Mouse (Mus musculus): ENCODE results near the gene Grasp. TPM values are rescaled to one million over a fixed set of nuclear protein-coding genes. Genes with fewer than 3 reads are reported as not detected.
A peak's percentile ranks its signal among the peaks of the same experiment; 100 is the strongest.

Gene Grasp
- total and polyA plus RNA-seq, 3 experiments, result 2.3 to 6.7 (median 2.4) TPM

DNA sequence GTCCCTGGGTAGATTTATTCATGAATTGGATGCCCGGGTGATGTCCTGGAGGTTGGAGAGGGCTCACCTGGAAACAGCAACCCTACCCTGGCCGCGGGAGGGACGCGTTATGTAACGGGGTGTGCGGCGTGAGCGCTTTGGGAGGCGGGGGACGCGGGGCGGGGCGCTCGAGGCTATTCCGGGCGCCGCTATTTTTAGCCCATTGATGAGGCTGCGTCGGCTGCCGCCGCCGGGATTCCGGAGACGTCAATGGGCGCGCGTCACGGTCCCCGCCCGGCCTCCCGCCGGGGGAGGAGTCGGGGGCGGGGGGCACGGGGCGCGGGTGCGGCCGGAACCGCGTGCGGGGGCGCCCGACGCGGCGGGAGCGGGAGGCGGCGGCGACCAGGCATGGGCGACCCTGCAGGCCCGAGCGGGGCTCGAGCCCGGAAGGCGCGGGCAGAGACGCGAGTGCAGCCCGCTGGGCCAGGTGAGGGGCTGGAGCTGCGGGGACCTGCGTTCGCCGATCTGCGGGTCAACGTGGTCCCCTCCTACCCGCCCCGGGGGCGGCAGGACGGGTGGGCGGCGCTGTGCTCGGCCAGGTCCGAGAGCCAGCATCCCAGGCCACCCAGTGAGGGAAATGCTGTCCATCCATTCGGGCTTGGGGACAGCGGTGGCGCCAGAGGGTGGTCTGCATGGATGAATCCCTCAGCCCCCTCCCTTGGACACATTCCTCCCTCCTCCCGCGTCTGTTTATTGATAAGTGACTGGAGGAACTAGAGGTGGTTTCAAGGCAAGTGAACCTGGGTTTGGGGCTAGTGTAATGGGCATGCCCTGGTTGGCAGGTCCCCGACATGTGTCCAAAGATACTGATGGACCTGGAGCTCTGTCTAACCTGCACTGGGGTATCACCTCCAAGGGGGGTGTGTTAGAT, 30.2 kb downstream of the Grasp start, which contains the start of gene Nr4a1:
Gene Nr4a1 (plus strand): TSS at position 384 of the 910 bp plus-strand sequence.
- Histone ChIP-seq H3K4me2 (ENCODE audit: insufficient read depth, low read depth, poor library complexity, severe bottlenecking) (peak within 1 kb of the TSS; percentile 88), H3K4me3 (replicated peaks in 1 of 3; ENCODE audit: low read depth in 2 of 3, low read length in 2 of 3, poor library complexity in 1 of 3) (peak within 1 kb of the TSS; percentile 36 to 55 (median 48)), H3K9me3 (replicated peaks; ENCODE audit: low read length) (peaks cover 35% of the 10 kb centered on the region), H3K27ac (ENCODE audit: insufficient read depth, low read depth) (no peak within 1 kb of the TSS), H3K9ac (ENCODE audit: insufficient read depth, low read depth) (peak within 1 kb of the TSS; percentile 9; the same call in 1 of the 2 replicates), H3K4me1 (ENCODE audit: control insufficient read depth in 1 of 2, insufficient read depth in 2 of 2) (peaks cover 35 to 64% of the 10 kb centered on the region in 2 experiments), H3K36me3 (replicated peaks in 1 of 2; ENCODE audit: control insufficient read depth in 1 of 2, insufficient read depth in 1 of 2, low read length in 1 of 2) (no peaks in the 10 kb centered on the region), H3K27me3 (replicated peaks) (peaks cover 36% of the 10 kb centered on the region), H3K79me2 (replicated peaks; ENCODE audit: control insufficient read depth, extremely low read depth, insufficient read depth, poor library complexity, severe bottlenecking) (no peaks in the 10 kb centered on the region)
- in situ Hi-C loops (cut with MboI; ENCODE audit: low pct_ligation_motif_present, low pct_unique_long_range_greater_than_20kb, low sequenced_read_pairs), result no loop called here
- peak; percentile 81 for DNase-seq (ENCODE audit: extremely low read depth)
- TF ChIP-seq BHLHE40 (IDR thresholded peaks at IDR 0.05; ENCODE audit: low read depth, low read length) (peak; percentile 91), MEF2A (IDR thresholded peaks at IDR 0.05; ENCODE audit: borderline replicate concordance, low read depth, low read length) (peak; percentile 96), USF2 (conservative IDR thresholded peaks at IDR 0.05; ENCODE audit: low read depth, low read length) (no peak), IRF4 (IDR thresholded peaks at IDR 0.05; ENCODE audit: low read depth, low read length) (peak; percentile 33; the same call in 1 of the 2 replicates), SIN3A (IDR thresholded peaks at IDR 0.05; ENCODE audit: low read length) (peak; percentile 44; the same call in 1 of the 2 replicates), ZMIZ1 (IDR thresholded peaks at IDR 0.05; ENCODE audit: low read depth, low read length) (no peak), MAZ (IDR thresholded peaks at IDR 0.05; ENCODE audit: low read depth, low read length) (peak; percentile 76; the same call in 1 of the 2 replicates), ETS1 (conservative IDR thresholded peaks at IDR 0.05; ENCODE audit: low read depth, low read length) (peak; percentile 89)
- dilution Hi-C loops (cut with MboI; ENCODE audit: extremely low pct_ligation_motif_present, extremely low pct_unique_long_range_greater_than_20kb, low sequenced_read_pairs), result no loop called here

- H3K79me2 ChIP-seq (replicated peaks; ENCODE audit: control insufficient read depth, extremely low read depth, insufficient read depth, poor library complexity, severe bottlenecking), result no peaks in the 10 kb centered on the region
- H3K4me1 ChIP-seq (ENCODE audit: control insufficient read depth in 1 of 2, insufficient read depth in 2 of 2), result peaks cover 35 to 77% of the 10 kb centered on the region in 2 experiments
- DNase-seq (ENCODE audit: extremely low read depth), result peak; percentile 61
- in situ Hi-C loops (cut with MboI; ENCODE audit: low pct_ligation_motif_present, low pct_unique_long_range_greater_than_20kb, low sequenced_read_pairs), result no loop called here
- peak; percentile 22; the same call in 1 of the 2 replicates for TF ChIP-seq MXI1 (IDR thresholded peaks at IDR 0.05; ENCODE audit: low read depth, low read length)
- no peak for TF ChIP-seq EP300 (IDR thresholded peaks at IDR 0.05; ENCODE audit: low read length)
- peak; percentile 44; the same call in 1 of the 2 replicates for TF ChIP-seq ETS1 (conservative IDR thresholded peaks at IDR 0.05; ENCODE audit: low read depth, low read length)
- TF ChIP-seq IRF4 (IDR thresholded peaks at IDR 0.05; ENCODE audit: low read depth, low read length), result peak; percentile 26; the same call in 1 of the 2 replicates
- no peaks in the 10 kb centered on the region for H3K36me3 ChIP-seq (replicated peaks in 1 of 2; ENCODE audit: control insufficient read depth in 1 of 2, insufficient read depth in 1 of 2, low read length in 1 of 2)
- H3K27ac ChIP-seq (ENCODE audit: insufficient read depth, low read depth), result no peak overlapping the region
- peaks cover 24% of the 10 kb centered on the region for H3K9me3 ChIP-seq (replicated peaks; ENCODE audit: low read length)
- peaks cover 25% of the 10 kb centered on the region for H3K27me3 ChIP-seq (replicated peaks)
- H3K9ac ChIP-seq (ENCODE audit: insufficient read depth, low read depth), result no peak overlapping the region
- H3K4me2 ChIP-seq (ENCODE audit: insufficient read depth, low read depth, poor library complexity, severe bottlenecking), result no peak overlapping the region
- dilution Hi-C loops (cut with MboI; ENCODE audit: extremely low pct_ligation_motif_present, extremely low pct_unique_long_range_greater_than_20kb, low sequenced_read_pairs), result no loop called here
- no peak overlapping the region for H3K4me3 ChIP-seq (replicated peaks in 1 of 3; ENCODE audit: low read depth in 2 of 3, low read length in 2 of 3, poor library complexity in 1 of 3)
Measured at GRCm38 (mm10) chr15:101255842-101256462, 32.0 kb downstream of the Grasp start.
